Mouse (Mus musculus): ENCODE data around the gene Yy1.

Yy1 gene

DNA sequence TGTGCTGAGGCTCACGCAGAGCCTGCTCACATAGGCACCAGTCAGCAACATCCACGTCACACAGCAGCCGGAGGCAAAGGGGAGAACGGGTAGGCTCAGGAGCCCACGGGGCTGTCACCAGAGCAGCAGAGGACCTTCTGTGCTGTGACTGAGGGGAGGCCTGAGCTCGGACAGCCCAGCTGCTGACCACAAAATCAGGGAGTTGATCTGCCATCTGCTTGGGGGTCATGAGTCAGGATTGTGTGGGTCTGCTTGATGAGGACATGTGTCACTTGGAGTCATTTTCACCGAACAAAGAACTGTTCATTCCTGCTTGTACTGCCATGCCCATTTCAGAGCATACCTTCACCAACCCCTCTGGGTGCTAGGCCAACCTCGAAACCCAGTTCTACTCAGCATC, 63.4 kb downstream of the Yy1 start:
- no peak for DNase-seq (ENCODE audit: extremely low read depth, low read depth, low spot score)

DNA sequence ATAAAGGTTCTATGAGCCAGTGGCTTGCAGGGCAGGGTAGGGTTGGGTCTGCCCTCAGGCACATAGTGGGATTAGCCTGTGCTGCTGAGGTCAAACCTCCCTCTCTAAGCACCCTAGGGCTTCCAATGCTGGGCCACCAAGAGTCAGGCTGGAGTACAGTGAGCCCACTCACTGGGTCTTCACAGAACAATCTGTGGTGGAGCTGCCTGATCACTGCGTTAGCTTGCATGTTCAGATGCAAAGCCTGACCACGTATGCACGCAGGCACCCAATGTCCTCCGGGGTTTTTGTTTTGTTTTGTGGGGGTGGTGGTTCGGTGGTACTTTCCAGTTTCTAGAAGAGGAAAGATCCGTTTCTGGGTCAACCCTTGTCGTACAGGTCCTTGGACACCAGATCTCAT, 64.3 kb downstream of the Yy1 start:
- no peak for DNase-seq (ENCODE audit: extremely low read depth, low read depth, low spot score)

DNA sequence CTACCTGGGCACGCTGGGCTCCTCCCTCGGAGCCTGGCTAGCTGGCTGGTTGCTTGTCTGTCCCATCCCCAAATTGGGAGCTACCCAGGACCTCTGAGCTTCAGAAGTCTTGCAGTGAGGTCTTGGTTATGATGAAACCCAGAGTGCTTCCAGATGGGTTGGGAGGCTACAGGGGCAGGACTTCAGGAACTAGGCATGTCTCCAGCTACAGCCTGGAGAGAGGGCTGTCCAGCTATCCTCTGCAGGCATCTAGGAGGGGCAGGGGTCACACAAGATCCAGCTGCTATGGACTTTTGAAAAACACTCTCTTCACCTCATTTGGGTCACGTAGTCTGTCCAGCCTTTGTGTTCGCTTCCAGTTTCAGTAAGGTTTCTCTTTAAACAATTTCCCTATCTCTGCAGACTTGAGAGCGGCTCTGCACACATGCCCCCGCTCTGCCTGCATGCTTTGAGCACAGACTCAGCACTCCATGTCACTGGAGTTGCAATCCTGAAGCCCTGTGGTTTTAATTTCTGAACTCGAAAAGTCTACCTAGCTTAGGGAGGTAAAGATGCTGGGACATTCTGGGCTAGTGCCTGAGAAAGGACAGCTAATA, 64.9 kb downstream of the Yy1 start:
- no peak for DNase-seq (ENCODE audit: extremely low read depth, low read depth, low spot score)

DNA sequence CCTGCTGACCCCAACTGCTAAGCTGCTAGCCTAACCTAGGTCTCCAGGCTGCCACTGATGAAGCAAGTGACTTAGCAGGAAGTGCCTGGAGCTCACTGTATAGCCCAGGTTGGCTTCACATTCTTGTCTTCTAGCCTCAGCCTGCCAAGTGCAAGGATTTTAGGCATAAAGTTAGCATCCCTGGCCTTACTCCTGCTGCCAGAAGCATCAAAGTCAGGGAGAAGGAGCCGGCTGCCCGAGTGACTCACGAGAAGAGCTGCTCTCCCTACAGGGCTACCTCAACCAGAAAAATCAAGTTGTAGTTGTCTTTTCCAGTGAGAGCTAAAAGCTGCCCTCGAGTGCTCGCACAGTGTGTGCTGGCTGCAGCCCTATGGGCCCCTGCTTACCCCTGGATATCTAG, 65.7 kb downstream of the Yy1 start:
- DNase-seq (ENCODE audit: extremely low read depth, low read depth, low spot score), result no peak

DNA sequence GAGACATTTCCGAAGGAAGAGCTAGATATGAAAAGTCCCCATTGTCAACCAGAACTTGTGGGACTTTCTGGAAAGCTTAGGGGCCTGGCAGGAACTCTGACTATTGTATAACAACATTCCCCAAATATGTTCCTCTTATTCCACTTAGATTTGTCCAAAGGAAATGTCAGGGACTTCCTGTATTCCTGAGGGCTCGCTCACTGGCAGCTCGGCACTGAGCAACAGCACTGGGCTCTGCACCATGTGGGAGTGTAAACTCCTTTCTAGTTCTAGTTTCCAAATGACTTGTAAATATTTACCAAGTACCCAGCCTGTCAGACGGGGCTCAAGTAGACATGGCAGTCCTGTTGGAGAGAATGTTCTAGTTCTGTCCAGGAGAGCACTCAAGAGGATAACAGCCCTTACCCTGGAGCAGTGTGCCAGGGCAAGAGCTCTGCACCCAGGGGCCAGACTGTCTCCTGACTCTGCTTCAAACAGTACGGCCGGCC, 72.3 kb downstream of the Yy1 start:
- no peak for DNase-seq (ENCODE audit: extremely low read depth, low read depth, low spot score)

DNA sequence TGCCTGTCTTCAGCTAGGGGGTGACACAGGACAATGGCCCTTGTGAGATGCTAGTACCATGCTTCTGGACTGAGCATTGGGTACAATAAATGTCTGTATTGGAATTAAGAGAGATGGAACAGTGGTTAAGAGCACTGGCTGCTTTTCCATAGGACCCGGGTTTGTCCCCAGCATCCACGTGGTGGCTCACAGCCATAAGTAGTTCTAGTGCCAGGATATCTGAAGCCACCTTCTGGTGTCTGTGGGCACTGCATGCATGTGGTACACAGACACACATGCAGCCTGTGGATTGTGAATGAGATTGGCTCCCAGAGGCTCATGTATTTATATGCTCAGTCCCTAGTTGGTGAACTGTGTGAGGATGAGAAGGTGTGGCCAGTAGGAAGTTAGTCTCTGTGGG, 76.8 kb downstream of the Yy1 start:
- no peak for DNase-seq (ENCODE audit: extremely low read depth, low read depth, low spot score)

All from fat pad, adult 2 months (tissue).